Mouse (Mus musculus): Measurements from ENCODE around the gene Snrnp25.

Snrnp25 gene

GRCm38 (mm10) chr11:32244064-32244463 is 38.8 kb downstream of the Snrnp25 start:
- no peak for DNase-seq (ENCODE audit: low spot score)

- DNase-seq (ENCODE audit: low spot score): no peak
Observed at GRCm38 (mm10) chr11:32244617-32245016, 39.4 kb downstream of the Snrnp25 start.

- peak; percentile 73 for DNase-seq (ENCODE audit: low spot score)
Observed at GRCm38 (mm10) chr11:32245614-32246013, 40.4 kb downstream of the Snrnp25 start.

- DNase-seq (ENCODE audit: low spot score): no peak
Observed at GRCm38 (mm10) chr11:32247068-32247467, 41.9 kb downstream of the Snrnp25 start.

GRCm38 (mm10) chr11:32248350-32248749 is 43.1 kb downstream of the Snrnp25 start:
- no peak for DNase-seq (ENCODE audit: low spot score)

- DNase-seq (ENCODE audit: low spot score): peak; percentile 65
Observed at GRCm38 (mm10) chr11:32250880-32251763, 45.9 kb downstream of the Snrnp25 start.

- DNase-seq (ENCODE audit: low spot score): no peak
Observed at GRCm38 (mm10) chr11:32253121-32253520, 47.9 kb downstream of the Snrnp25 start.

- peak; percentile 59 for DNase-seq (ENCODE audit: low spot score)
Observed at GRCm38 (mm10) chr11:32256146-32256545, 50.9 kb downstream of the Snrnp25 start.

- DNase-seq (ENCODE audit: low spot score): no peak
Observed at GRCm38 (mm10) chr11:32256566-32256965, 51.4 kb downstream of the Snrnp25 start.

Measured in spleen, adult 12 weeks (tissue).